Mouse (Mus musculus) cerebellum, adult 18-20 months (tissue): ENCODE measurements at regions not wholly inside any gene's neighbourhood (a gene's known extent, or its start where the extent isn't known, plus 50 kb on each side); places are given as distances from the start of the nearest gene placed in this dataset.

Source experiments
- DNase-seq, 2 experiments: peaks; one replicate each; pipeline ENCODE4 v3.0.0; 2021

DNA sequence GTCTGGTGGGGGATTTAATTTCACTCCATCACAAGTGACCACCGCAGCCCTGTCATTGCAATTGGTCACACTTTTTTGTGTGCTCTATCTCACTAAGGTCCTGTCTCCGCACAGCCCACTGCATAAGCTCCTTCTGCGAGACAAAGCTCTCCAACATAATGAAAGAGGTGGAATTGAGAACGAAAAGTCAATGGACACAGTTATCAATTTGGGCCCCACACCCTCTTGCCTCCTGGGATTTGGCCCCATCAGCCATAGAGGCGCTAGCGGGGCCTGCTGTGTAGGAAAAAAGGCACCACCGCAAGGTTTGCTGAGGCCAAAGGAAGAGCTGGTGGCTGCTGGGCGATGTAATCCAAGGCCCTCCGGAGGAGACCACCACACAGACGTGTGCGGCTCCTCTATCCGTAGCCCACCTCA lies 386.3 kb upstream of the Nr2f2 start:
- DNase-seq: no peak

DNA sequence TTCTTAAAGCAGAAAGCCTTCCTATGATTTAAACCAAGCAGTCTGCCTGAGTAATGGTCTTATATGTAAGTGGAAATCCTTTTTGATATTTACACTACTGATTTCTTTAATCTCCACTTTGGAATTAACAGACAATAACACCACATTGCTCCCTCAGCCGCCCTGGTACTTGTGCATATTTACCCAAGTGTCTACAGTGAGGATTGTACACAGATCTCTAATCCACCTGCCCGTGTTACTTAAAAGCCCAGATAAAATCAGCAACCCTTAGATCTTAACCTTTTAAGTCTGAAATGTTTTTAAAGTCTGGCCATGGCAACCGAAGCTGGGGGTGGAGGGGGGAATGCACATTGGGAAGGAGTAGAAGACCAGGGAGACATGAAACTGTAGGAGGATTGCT lies 382.3 kb upstream of the Nr2f2 start:
- DNase-seq: no peak

DNA sequence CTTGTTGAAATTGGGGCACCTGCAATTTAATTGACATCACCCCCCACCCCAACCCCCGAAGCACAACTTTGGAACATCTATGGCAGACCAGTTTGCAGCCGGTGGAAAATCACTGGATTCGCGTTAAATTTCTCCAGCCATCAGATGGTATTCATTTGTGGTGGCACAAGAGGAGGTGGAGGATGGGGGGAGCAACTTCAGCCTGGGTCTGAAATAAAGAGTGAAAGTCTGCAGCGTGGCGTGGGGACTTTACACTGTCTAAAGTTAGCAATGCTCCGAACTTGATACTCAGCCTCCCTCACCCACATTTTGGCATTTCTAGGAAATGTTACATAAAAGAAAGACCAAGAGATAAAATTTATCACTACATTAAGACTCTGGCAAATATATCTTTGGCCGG lies 381.8 kb upstream of the Nr2f2 start:
- no peak for DNase-seq

GRCm38 (mm10) chr7:70744296-70744695 lies 377.8 kb upstream of the Nr2f2 start:
- DNase-seq: no peak

DNA sequence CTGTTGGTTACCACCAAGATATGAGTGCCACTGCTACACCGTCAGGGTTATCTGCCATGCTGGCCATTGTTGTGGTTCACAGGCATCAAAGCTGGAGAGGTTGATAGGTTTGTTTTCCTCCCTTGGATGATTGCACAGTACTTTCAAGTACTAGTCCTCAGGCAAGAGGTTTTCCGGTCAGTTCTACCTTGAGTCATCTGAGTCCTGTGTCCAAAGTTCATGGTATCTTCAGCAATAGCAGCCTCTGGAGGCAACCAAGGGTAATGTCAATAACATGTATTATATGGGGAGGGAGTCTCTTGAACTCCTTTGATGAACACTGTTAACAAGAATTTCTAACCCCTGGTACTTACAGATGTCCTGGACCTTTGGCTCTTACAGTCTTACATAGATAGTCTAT lies 369.1 kb upstream of the Nr2f2 start:
- DNase-seq: no peak

DNA sequence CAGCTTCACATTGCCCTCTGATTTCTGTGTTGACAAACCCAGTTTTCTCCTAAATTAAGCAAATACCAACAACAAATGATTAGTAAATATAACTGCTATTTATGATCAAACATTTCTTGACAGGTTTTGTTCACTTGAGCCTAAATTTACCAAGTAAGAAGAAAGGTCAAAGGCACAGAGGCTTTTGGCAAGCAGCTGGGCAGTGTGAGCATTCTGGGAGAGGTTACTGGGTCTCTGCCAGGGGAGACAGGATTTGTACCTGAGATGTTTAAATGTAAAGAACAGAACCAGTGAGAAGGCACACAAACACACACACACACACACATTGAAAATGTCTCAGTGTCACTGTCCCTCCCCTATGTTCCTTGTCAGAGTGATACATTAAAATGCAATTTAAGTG lies 367.0 kb upstream of the Nr2f2 start:
- no peak for DNase-seq

DNA sequence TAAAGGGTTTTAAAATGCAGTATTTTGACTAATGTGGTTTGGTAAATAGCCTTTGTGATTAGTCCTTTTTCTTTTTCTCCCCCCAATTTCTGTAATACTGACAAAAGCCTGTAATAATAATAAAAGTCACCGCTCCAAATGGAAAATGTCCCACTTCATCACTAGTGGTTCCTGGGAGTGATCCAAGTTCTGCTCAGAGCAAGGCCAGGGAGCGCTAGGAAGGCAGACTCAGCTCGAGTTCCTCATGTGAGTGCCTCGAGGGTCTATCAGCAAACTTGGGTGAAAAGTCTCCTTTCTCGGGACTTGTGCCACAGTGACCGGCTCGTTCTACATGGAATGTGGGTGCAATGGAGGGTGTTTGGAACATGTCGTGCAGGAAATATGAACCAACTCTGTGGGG lies 363.4 kb upstream of the Nr2f2 start:
- DNase-seq: no peak

- DNase-seq: peak in 1 of 2 experiments; percentile 4
These were observed 351.7 kb upstream of the Nr2f2 start for GRCm38 (mm10) chr7:70718149-70718765.

GRCm38 (mm10) chr7:70717608-70718007 lies 351.1 kb upstream of the Nr2f2 start:
- no peak for DNase-seq

DNA sequence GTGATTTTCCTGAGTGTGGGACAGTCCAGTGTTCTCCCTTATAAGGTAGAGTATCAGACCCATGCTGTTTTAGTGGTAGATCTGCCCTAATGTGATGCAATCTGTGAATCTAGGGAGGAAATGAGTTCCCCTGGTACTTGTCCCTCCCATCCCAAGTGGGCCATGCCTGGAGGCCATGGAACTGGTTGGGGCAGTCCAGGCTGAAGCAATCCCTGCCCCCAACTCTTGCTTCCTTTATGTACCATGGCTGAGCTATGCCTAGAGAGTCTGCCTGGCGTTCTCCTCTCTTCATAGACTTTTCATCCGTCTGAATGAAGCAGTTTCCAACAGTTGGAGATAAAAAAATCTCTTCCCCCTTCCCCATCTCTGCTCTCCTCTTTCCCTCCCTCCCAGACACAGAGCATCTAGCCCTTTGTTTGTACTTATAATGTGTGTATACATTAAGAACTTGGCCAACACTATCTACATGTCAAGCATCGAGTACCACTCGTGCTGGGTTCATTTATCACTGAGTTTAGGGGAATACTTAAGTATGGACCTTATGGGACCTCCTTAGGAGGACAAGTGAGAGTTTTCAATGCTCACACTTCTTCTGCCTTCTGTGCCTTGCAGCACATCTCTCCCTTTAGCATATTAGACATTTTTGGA lies 350.4 kb upstream of the Nr2f2 start:
- DNase-seq: no peak

- DNase-seq: no peak
These were observed 345.6 kb upstream of the Nr2f2 start for GRCm38 (mm10) chr7:70712141-70712540.

DNA sequence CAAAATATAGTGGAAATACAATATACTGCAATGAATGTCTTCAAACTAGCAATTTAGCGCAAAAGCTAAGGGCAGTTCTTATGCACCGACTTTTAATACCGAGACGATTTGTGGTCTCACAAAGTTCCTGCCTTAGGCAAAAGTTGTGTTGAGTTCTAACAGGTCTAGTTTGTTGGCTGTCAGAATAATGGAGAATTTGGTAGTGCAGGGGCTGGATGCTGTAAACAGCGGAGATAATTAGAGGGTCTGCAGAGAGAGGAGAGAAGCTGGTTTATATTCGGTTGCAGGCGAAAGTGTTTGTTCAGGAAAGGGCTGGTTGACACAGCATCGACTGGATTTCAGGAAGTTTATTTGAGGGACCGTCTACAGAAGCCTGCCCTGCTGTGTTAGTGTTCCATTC lies 339.7 kb upstream of the Nr2f2 start:
- DNase-seq: no peak

DNA sequence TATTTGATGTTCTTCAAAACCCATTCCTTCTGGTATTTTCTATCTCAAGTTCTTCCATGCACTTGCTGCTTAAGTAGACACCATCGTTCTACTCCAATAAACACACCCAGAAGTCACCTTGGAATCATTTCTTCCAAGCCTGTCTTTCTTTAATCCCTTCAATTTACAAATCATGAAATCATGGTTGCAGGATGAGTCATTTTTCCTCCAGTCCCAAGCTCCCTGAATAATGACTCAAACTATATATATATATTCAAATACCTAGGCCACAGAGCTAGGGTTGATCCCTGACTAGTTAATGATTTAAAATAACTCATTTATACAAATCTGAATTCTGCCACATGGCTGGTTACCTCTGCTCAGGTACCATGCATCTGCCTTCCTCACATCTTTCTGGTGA lies 337.2 kb upstream of the Nr2f2 start:
- no peak for DNase-seq

GRCm38 (mm10) chr7:70700461-70700860 lies 333.9 kb upstream of the Nr2f2 start:
- no peak for DNase-seq

DNA sequence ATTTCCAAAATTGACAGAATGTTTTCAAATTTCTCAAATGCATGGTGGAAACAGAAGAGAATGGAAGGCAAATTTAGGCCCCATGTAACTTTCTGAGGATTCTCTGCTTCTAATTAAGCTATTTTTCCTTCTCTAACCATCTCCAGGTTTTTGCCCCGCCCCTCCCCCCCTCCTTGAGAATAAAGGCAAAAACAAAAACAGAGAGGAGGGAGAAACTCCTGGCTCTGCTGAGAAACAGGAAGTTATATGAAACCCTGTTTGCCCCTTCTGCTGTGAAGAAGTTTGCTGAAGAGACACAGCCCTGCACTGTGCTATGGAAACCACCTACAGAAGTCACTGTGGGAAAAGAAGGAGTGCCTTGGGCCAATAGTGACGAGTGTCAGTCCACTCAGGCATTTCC lies 332.9 kb upstream of the Nr2f2 start:
- no peak for DNase-seq

- no peak for DNase-seq
These were observed 332.5 kb upstream of the Nr2f2 start for GRCm38 (mm10) chr7:70698986-70699385.

DNA sequence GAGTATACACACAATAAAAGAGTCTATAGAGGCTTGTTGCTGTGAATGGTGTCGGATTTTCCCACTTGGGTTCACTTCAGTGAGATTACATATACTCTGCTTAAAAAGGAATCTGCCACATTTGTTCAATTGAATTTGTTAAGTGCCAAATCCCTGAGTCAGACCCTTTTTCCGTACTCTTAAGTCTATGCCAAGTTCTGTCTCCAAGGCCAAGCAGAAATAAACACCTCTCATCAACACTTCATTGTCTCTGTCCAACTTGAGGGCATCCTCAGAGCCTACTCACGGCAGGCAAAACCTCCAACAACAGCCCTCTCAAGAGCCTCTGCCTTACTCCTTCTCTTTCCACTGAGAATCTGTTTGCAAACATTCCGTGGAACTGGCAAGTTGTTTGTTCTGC lies 325.6 kb upstream of the Nr2f2 start:
- no peak for DNase-seq

GRCm38 (mm10) chr7:70690845-70691244 lies 324.3 kb upstream of the Nr2f2 start:
- DNase-seq: no peak

- no peak for DNase-seq
These were observed 302.5 kb upstream of the Nr2f2 start for GRCm38 (mm10) chr7:70669065-70669464.

- no peak for DNase-seq
These were observed 293.6 kb upstream of the Nr2f2 start for GRCm38 (mm10) chr7:70660162-70660561.

DNA sequence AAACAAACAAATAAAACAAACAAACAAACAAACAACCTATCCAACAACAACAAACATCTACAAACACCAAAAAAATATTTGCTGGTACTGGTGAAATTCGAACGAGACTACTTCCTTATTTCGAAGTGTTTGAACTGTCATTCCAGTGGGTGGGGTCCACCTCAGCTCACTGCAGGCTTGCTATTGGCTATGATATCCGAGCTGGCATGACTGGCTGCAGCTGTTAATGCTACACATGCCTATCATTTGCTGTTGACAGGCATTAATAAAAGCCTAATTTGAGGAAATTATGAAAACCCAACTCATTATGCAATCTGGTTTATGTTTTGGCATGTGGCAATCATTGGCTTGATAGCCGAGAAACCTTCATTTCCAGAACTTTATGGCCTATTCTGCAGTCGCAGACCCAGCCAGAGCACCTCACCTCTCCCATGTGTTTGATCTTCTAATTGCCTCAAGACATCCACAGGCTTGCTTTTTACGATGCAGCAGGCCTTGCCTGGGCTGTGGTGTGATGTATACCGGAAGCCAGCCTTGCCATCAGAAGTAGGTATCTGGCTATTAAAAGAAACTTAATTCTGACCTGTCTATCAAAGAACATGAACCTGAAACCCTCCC lies 283.3 kb upstream of the Nr2f2 start:
- DNase-seq: no peak

- DNase-seq: no peak
These were observed 280.3 kb upstream of the Nr2f2 start for GRCm38 (mm10) chr7:70646801-70647200.

- no peak for DNase-seq
These were observed 277.3 kb upstream of the Nr2f2 start for GRCm38 (mm10) chr7:70643694-70644301.

- DNase-seq: no peak
These were observed 276.5 kb upstream of the Nr2f2 start for GRCm38 (mm10) chr7:70643055-70643454.
